Mouse (Mus musculus) limb, embryonic 10.5 days (tissue): ENCODE results near the gene Trim59. TPM values are rescaled to one million over a fixed set of nuclear protein-coding genes. Genes with fewer than 3 reads are reported as not detected.

ENCODE experiments used
- DNase-seq: peaks from one replicate; pipeline ENCODE4 v3.0.0-alpha.2; 2017; ENCODE audit warnings: low spot score
- H3K27ac ChIP-seq: fragments of 300-500 bp; sonication (generic); 2 replicates; pipeline ENCODE4 v1.5.1; 2016; ENCODE audit warnings: mild to moderate bottlenecking
- H3K27me3 ChIP-seq: fragments of 300-500 bp; sonication (generic); 2 replicates; pipeline ENCODE4 v1.6.1; 2016; ENCODE audit warnings: low read depth, mild to moderate bottlenecking; ENCODE audit not compliant: poor library complexity, severe bottlenecking
- H3K36me3 ChIP-seq: fragments of 300-500 bp; sonication (generic); 2 replicates; pipeline ENCODE4 v1.6.1; 2016; ENCODE audit warnings: mild to moderate bottlenecking, moderate library complexity
- H3K4me1 ChIP-seq: fragments of 300-500 bp; sonication (generic); 2 replicates; pipeline ENCODE4 v1.6.1; 2016
- H3K4me3 ChIP-seq: fragments of 300-500 bp; sonication (generic); 2 replicates; pipeline ENCODE4 v1.5.1; 2016; ENCODE audit warnings: mild to moderate bottlenecking, moderate library complexity
- H3K9me3 ChIP-seq: fragments of 300-500 bp; sonication (generic); replicated peaks from 2 replicates; pipeline ENCODE4 v1.6.1; 2016; ENCODE audit warnings: mild to moderate bottlenecking
- WGBS: fragments of 180-500 bp; shearing (Covaris S2); methylation state at CpG from one replicate; pipeline ENCODE4 v1.1.7; 2016; 5-methylcytosine and 5-hydroxymethylcytosine counted together
- microRNA counts: library from miRNA; unstranded; fragments of <30 nt; microRNA quantifications from one replicate; lab custom pipeline; 2017
- microRNA-seq: library from miRNA; unstranded; fragments of <30 nt; microRNA quantifications from one replicate; pipeline ENCODE4, GENCODE M21; 2017
- polyA plus RNA-seq: library from polyadenylated mRNA; unstranded; fragments of >200 nt; fragmentation: Nextera tagmentation; extraction: Ambion mirVana; gene quantifications from 2 replicates; pipeline ENCODE4 v1.2.1, GENCODE M21; 2016

Trim59 gene
- polyA plus RNA-seq, 1 experiment from 2014 or later: 192 TPM

- 93% methylated on average over 4 of the region's 4 CpGs for WGBS
- no peaks in the 10 kb centered on the region for H3K9me3 ChIP-seq
- no peak overlapping the region for H3K27ac ChIP-seq
- H3K4me3 ChIP-seq: no peak overlapping the region
- H3K27me3 ChIP-seq: no peaks in the 10 kb centered on the region
- H3K4me1 ChIP-seq: peaks cover 12% of the 10 kb centered on the region
- DNase-seq: no peak
- H3K36me3 ChIP-seq: peaks cover 12% of the 10 kb centered on the region; the same call in 1 of the 2 replicates
Observed at GRCm38 (mm10) chr3:69002781-69003180, 41.8 kb downstream of the Trim59 start.

GRCm38 (mm10) chr3:68986550-68986949 is 58.0 kb downstream of the Trim59 start:
- DNase-seq: no peak
- no peak overlapping the region for H3K27ac ChIP-seq
- H3K9me3 ChIP-seq: no peaks in the 10 kb centered on the region
- H3K4me3 ChIP-seq: no peak overlapping the region
- 83% methylated on average over 2 of the region's 2 CpGs for WGBS
- H3K27me3 ChIP-seq: no peaks in the 10 kb centered on the region
- H3K36me3 ChIP-seq: peaks cover 26% of the 10 kb centered on the region
- no peaks in the 10 kb centered on the region for H3K4me1 ChIP-seq

MicroRNAs within 50 kb of the gene (microRNA counts, 519-probe panel; counts per million panel counts)
- microRNA mmu-miR-15b (lab: Ali Mortazavi, UCI): 7,672 counts per million, percentile 97 among the panel's probes with 10 or more counts

Small RNAs within 50 kb of the gene (microRNA-seq; reads per million reads assigned to microRNA genes)
- gene Mir15b (1,348 reads per million, percentile 78 among the genes with 10 or more reads in this experiment), gene Mir16-2 (392 reads per million, percentile 65 among the genes with 10 or more reads in this experiment)

Other genes starting within 250 kb of the Trim59 start
- gene 1110032F04Rik, start 175.2 kb downstream of the Trim59 start, polyA plus RNA-seq: 0.54 and 0.59 TPM in 2 replicates
- 16.8 and 19.6 TPM in 2 replicates for gene Ift80, start 40.2 kb downstream of the Trim59 start, polyA plus RNA-seq
- gene Smc4, start 40.0 kb downstream of the Trim59 start, polyA plus RNA-seq: 136 and 176 TPM in 2 replicates
- gene Kpna4, start 82.4 kb upstream of the Trim59 start, polyA plus RNA-seq: 31.3 and 34.6 TPM in 2 replicates
- gene Arl14, start 177.7 kb upstream of the Trim59 start, polyA plus RNA-seq: not detected in 2 replicates